Mouse (Mus musculus) B cell, adult (primary cell): ENCODE data around the gene Gm2075. TPM values are rescaled to one million over a fixed set of nuclear protein-coding genes. Genes with fewer than 3 reads are reported as not detected.

Source experiments
- total RNA-seq: library from RNA; stranded (reverse); gene quantifications from 4 replicates; pipeline ENCODE4 v1.2.4, GENCODE M21; 2023; ENCODE audit not compliant: inconsistent age

The Gm2075 gene
- not detected in 4 replicates for total RNA-seq

DNA sequence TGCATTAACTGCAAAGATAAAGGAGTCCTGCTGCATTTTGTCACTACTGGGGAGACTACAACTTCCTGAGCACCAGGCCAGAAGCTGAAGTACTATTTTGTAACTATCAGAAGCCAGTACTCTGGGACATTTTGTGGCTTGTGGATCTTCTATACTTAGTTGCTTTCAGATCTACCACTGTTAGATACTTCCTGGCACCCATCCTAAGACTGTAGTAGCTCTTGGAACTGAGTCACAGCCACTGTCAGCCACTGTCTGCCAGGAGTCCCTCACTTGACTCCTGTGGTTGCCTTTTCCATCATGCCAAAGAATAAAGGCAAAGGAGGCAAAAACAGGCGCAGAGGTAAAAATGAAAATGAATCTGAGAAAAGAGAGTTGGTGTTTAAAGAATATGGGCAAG lies at the start of gene Gm2075:
Gene Gm2075 (plus strand): TSS at position 301 of the 400 bp plus-strand sequence.

DNA sequence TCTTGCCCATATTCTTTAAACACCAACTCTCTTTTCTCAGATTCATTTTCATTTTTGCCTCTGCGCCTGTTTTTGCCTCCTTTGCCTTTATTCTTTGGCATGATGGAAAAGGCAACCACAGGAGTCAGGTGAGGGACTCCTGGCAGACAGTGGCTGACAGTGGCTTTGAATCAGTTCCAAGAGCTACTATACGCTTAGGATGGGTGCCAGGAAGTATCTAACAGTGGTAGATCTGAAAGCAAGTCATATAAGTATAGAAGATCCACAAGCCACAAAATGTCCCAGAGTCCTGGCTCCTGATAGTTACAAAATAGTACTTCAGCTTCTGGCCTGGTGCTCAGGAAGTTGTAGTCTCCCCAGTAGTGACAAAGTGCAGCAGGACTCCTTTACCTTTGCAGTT lies 7.0 kb downstream of the Gm2075 start, which contains the start of gene Gm6803:
Gene Gm6803 (minus strand): TSS at position 101 of the 400 bp plus-strand sequence.

DNA sequence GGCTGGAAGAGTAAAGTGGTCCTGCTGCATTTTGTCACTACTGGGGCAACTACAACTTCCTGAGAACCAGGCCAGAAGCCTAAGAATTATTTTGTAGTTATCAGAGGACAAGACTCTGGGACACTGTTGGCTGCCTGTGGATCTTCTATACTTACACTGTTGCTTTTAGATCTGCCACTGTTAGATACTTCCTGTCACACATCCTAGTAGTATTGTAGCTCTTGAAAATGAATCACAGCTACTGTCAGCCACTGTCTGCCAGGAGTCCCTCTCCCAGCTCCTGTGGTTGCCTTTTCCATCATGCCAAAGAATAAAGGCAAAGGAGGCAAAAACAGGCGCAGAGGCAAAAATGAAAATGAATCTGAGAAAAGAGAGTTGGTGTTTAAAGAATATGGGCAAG lies 15.1 kb downstream of the Gm2075 start, which contains the start of gene Gm2056:
Gene Gm2056 (plus strand): TSS at position 301 of the 400 bp plus-strand sequence.

Other genes with a start within 250 kb of the Gm2075 start
- gene Gm21319, start 236.1 kb upstream of the Gm2075 start, total RNA-seq, result not detected in 4 replicates
- not detected in 4 replicates for gene Gm21936, start 216.3 kb upstream of the Gm2075 start, total RNA-seq
- gene BB287469, start 195.3 kb upstream of the Gm2075 start, total RNA-seq, result not detected in 4 replicates
- not detected in 4 replicates for gene Gm2001, start 169.5 kb upstream of the Gm2075 start, total RNA-seq
- gene Gm2016, start 137.8 kb upstream of the Gm2075 start, total RNA-seq, result not detected in 4 replicates
- not detected in 4 replicates for gene Gm2022, start 116.5 kb upstream of the Gm2075 start, total RNA-seq
- gene Gm2035, start 92.0 kb upstream of the Gm2075 start, total RNA-seq, result not detected in 4 replicates
- not detected in 4 replicates for gene Gm2042, start 57.8 kb upstream of the Gm2075 start, total RNA-seq
- not detected in 4 replicates for gene Gm6803, start 6.9 kb downstream of the Gm2075 start, total RNA-seq
- not detected in 4 replicates for gene Gm2056, start 15.2 kb downstream of the Gm2075 start, total RNA-seq
- gene Gm16368, start 71.8 kb downstream of the Gm2075 start, total RNA-seq, result not detected in 4 replicates
- gene Gm10436, start 170.3 kb downstream of the Gm2075 start, total RNA-seq, result not detected in 4 replicates
- gene Gm8332, start 238.3 kb downstream of the Gm2075 start, total RNA-seq, result not detected in 4 replicates